Mouse (Mus musculus) limb, embryonic 10.5 days (tissue): ENCODE data around the gene Zfp57. TPM values are rescaled to one million over a fixed set of nuclear protein-coding genes. Genes with fewer than 3 reads are reported as not detected.
"Not testable (repeated sequence)": the region's sequence is repeated elsewhere in the genome, so short reads cannot be mapped to it uniquely, and the experiment has no call there.

ENCODE experiments used
- DNase-seq: peaks from one replicate; pipeline ENCODE4 v3.0.0-alpha.2; 2017; ENCODE audit warnings: low spot score
- H3K27ac ChIP-seq: fragments of 300-500 bp; sonication (generic); 2 replicates; pipeline ENCODE4 v1.5.1; 2016; ENCODE audit warnings: mild to moderate bottlenecking
- H3K27me3 ChIP-seq: fragments of 300-500 bp; sonication (generic); 2 replicates; pipeline ENCODE4 v1.6.1; 2016; ENCODE audit warnings: low read depth, mild to moderate bottlenecking; ENCODE audit not compliant: poor library complexity, severe bottlenecking
- H3K36me3 ChIP-seq: fragments of 300-500 bp; sonication (generic); 2 replicates; pipeline ENCODE4 v1.6.1; 2016; ENCODE audit warnings: mild to moderate bottlenecking, moderate library complexity
- H3K4me1 ChIP-seq: fragments of 300-500 bp; sonication (generic); 2 replicates; pipeline ENCODE4 v1.6.1; 2016
- H3K4me3 ChIP-seq: fragments of 300-500 bp; sonication (generic); 2 replicates; pipeline ENCODE4 v1.5.1; 2016; ENCODE audit warnings: mild to moderate bottlenecking, moderate library complexity
- H3K9me3 ChIP-seq: fragments of 300-500 bp; sonication (generic); replicated peaks from 2 replicates; pipeline ENCODE4 v1.6.1; 2016; ENCODE audit warnings: mild to moderate bottlenecking
- WGBS: fragments of 180-500 bp; shearing (Covaris S2); methylation state at CpG from one replicate; pipeline ENCODE4 v1.1.7; 2016; 5-methylcytosine and 5-hydroxymethylcytosine counted together
- polyA plus RNA-seq: library from polyadenylated mRNA; unstranded; fragments of >200 nt; fragmentation: Nextera tagmentation; extraction: Ambion mirVana; gene quantifications from 2 replicates; pipeline ENCODE4 v1.2.1, GENCODE M21; 2016

Gene Zfp57
- polyA plus RNA-seq, 1 experiment from 2014 or later: 92.6 TPM

DNA sequence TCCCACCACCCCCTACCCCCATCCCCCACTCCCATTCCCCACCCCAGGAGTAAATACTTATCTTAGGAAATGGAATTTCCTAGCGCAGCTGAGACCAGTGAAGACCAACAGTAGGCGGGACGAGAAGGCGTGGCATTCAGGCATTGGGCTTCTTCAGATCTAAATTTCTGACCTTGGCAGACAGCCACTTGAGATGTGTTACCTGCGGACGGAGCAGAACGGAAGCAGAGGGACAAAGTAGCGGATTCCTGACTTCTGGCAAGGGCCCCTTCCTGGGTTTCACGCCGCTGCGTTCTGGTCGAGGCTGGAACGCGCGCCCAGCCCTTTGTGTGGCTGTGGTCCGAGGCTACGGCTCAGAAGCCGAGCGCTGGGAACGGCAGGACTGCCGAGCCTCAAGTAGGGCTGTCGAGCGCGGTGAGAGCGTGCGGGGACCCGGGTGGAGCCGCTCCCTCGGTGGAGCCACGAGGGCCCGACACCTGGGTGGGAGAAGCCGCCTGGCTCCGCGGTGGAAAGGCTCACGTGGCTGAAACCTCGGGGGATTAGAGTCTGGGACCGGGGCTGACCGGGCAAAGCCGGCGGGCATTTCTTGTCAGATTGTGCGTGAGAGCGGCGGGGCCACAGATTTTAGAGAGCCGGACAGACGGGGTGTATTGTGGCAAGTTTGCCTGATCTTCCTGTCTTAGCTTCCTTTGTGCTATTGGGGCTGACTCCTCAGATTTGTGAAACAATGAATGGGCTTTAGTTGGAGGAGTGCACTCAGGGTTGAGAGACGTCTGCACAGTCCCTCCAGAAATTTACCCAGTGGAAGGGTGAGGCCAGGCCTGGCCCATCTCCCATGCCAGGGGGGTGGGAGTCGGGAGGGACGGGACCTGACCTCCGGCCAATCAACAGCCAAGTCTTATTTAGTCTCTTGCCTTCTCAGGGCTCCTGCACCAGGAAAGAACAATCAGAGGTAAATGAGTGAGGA, 1.7 kb downstream of the Zfp57 start:
- H3K9me3 ChIP-seq: no peaks in the 10 kb centered on the region
- H3K27me3 ChIP-seq: no peaks in the 10 kb centered on the region
- peak; percentile 82 for DNase-seq
- H3K4me1 ChIP-seq: peaks cover 15% of the 10 kb centered on the region
- WGBS: under 1% methylated on average over 49 of the region's 49 CpGs
- peak overlapping the region; percentile 71 for H3K4me3 ChIP-seq
- peak overlapping the region; percentile 98 for H3K27ac ChIP-seq
- peaks cover 34% of the 10 kb centered on the region for H3K36me3 ChIP-seq

DNA sequence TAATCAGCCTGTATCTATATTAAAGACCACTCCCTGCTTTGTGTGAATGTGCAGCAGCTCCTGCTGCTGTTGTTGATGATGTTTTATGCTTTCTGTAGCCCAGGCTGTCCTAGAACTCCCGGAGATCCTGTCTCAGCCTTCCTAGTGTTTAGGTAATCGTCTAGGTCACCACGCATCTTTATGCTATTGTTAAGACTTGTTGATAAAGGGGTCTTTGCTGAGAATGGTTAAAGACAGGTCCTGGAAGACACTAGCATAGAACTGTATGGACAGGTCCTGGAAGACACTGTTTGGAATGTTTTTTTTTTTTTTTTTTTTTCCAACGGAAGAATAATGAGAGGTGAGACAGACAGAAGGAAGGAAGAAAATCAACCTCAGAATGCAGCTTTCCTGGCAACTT, 2.4 kb downstream of the Zfp57 start:
- 59% methylated on average over 4 of the region's 4 CpGs for WGBS
- H3K4me3 ChIP-seq: peak overlapping the region; percentile 71
- peak; percentile 35 for DNase-seq
- no peaks in the 10 kb centered on the region for H3K9me3 ChIP-seq
- H3K36me3 ChIP-seq: peaks cover 42% of the 10 kb centered on the region
- H3K4me1 ChIP-seq: peaks cover 15% of the 10 kb centered on the region
- no peaks in the 10 kb centered on the region for H3K27me3 ChIP-seq
- peak overlapping the region; percentile 98 for H3K27ac ChIP-seq

DNA sequence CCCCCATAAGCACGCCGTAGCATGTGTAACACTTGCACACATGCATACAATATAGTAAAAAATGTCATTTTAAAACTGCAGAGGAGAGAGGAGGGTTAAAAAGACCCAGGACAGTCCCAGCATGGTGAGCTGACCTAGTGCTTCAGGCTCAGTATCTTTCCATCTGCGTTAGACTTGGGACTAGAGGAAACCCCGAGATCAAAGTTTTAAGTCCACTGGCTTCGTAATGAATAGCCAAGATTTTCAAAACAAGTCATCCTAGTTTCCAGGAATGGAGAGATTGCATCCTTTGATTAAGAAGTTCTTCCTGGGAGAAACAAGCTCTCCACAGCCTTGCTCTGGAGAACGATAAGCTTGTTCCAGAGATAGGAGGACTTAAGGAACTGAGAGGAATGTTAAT, 7.2 kb downstream of the Zfp57 start:
- no peaks in the 10 kb centered on the region for H3K9me3 ChIP-seq
- 91% methylated on average over 6 of the region's 6 CpGs for WGBS
- H3K4me1 ChIP-seq: peaks cover 3% of the 10 kb centered on the region
- no peaks in the 10 kb centered on the region for H3K27me3 ChIP-seq
- no peak for DNase-seq
- no peak overlapping the region for H3K27ac ChIP-seq
- no peak overlapping the region for H3K4me3 ChIP-seq
- H3K36me3 ChIP-seq: peaks cover 75% of the 10 kb centered on the region

DNA sequence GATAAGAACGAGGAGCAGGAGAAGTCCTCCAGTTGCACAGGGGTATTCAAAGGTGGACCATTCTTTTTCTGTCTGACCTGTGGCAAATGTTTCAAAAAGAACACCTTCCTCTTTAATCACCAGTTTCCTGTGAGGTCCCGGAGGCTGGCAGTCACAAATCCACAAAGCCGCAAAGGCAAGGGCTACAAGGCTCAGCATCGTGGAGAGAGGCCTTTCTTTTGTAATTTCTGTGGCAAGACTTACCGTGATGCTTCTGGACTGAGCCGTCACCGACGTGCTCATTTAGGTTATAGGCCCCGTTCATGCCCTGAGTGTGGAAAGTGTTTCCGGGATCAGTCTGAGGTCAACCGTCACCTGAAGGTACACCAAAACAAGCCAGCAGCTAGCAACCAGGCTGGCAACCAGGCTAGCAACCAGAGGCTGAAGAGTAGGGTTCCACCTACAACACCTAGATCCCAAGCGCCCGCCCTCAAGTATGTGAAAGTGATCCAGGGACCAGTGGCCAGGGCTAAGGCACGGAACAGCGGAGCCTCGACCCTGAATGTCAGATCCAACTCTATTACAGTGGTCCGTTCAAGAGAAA, 8.6 kb downstream of the Zfp57 start:
- no peaks in the 10 kb centered on the region for H3K9me3 ChIP-seq
- DNase-seq: no peak
- H3K4me1 ChIP-seq: no peaks in the 10 kb centered on the region
- H3K4me3 ChIP-seq: no peak overlapping the region
- H3K36me3 ChIP-seq: peaks cover 72% of the 10 kb centered on the region
- 94% methylated on average over 17 of the region's 17 CpGs for WGBS
- H3K27ac ChIP-seq: no peak overlapping the region
- H3K27me3 ChIP-seq: no peaks in the 10 kb centered on the region

DNA sequence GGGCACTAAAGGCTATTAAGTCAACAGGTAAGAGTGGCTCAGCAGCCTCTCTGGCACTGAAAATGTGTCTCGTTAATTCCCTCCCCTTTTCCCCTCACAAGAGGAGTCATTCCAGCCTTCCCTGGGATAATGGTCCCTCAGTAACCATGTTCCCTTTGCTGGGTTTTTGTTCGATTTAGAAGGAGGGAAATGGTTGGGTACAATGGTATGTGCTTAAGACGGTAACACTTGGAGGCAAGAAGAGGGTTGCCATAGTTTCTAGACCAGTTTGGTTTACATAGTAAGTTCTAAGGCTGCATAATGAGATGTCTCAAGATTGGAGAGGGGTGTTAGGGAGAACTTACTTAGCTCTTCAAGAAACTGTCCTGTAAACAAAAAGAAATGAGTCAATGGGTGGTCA, 10.8 kb downstream of the Zfp57 start:
- Histone ChIP-seq H3K4me3 (no peak overlapping the region), H3K9me3 (no peaks in the 10 kb centered on the region), H3K36me3 (peaks cover 50% of the 10 kb centered on the region), H3K27ac (no peak overlapping the region), H3K27me3 (no peaks in the 10 kb centered on the region), H3K4me1 (no peaks in the 10 kb centered on the region)
- 90% methylated on average over 3 of the region's 3 CpGs for WGBS
- DNase-seq: no peak

DNA sequence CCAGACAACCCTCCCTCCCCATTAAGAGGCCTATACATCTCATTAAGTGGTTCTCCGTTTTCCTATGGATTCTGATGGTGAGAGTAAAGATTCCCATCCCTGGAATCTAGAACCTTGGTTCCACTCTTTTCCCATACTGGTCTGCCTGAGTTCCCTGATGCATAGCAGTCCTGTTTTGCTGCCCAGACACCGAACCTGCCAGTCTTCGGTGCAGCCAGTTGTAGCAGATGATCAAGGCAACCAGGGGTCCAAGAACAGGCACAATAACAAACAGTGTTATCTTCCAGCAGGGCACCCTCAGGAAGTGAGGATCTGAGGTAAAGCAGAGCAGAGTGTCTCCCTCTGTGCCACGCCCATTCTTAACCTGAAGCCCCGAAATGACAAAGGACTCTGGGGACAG, 11.2 kb downstream of the Zfp57 start:
- H3K27me3 ChIP-seq: no peaks in the 10 kb centered on the region
- DNase-seq: no peak
- H3K27ac ChIP-seq: no peak overlapping the region
- peaks cover 46% of the 10 kb centered on the region for H3K36me3 ChIP-seq
- 78% methylated on average over 5 of the region's 5 CpGs for WGBS
- H3K4me1 ChIP-seq: no peaks in the 10 kb centered on the region
- no peaks in the 10 kb centered on the region for H3K9me3 ChIP-seq
- no peak overlapping the region for H3K4me3 ChIP-seq

DNA sequence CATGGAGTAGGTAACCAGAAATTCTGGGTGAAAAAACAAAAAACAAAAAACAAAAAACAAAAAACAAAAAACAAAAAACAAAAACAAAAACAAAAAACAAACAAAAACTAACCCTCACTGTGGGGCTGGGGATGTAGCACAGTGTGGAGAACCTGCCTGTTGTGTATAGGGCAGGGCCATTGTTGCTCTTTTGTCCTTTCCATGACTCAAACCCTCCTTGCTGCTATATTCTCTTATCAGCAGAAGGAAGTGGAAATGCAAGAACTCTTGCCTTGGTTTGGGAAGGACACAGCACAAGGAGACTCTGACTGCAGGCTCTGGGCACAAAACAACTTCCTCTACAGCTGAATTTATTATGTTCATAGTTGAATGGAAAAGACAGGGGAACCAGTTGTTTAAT, 15.4 kb downstream of the Zfp57 start:
- DNase-seq: no peak
- no peaks in the 10 kb centered on the region for H3K4me1 ChIP-seq
- H3K36me3 ChIP-seq: peaks cover 4% of the 10 kb centered on the region
- no peaks in the 10 kb centered on the region for H3K27me3 ChIP-seq
- no peak overlapping the region for H3K27ac ChIP-seq
- no peak overlapping the region for H3K4me3 ChIP-seq
- H3K9me3 ChIP-seq: no peaks in the 10 kb centered on the region

DNA sequence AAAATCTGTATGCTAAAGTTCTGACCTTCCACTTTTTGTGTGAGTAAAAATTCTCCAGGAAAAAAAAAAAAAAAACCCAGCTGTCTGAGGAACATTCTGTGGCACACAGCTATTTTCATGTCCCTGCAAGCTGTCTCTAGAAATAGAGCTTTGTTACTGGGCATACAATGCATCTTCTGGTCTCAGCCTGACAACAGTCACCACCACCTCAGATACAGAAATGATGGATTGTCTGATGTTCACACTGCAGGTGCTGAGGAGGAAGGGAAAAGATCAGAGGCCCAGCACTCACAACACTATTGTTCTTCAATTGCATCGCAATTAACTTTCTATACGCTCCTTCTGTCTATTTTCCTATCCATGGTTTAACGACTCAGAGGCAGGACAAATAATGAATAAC, 17.4 kb downstream of the Zfp57 start:
- H3K4me3 ChIP-seq: no peak overlapping the region
- H3K27ac ChIP-seq: no peak overlapping the region
- WGBS: 88% methylated on average over 3 of the region's 3 CpGs
- DNase-seq: no peak
- no peaks in the 10 kb centered on the region for H3K36me3 ChIP-seq
- H3K4me1 ChIP-seq: no peaks in the 10 kb centered on the region
- no peaks in the 10 kb centered on the region for H3K27me3 ChIP-seq
- H3K9me3 ChIP-seq: no peaks in the 10 kb centered on the region

DNA sequence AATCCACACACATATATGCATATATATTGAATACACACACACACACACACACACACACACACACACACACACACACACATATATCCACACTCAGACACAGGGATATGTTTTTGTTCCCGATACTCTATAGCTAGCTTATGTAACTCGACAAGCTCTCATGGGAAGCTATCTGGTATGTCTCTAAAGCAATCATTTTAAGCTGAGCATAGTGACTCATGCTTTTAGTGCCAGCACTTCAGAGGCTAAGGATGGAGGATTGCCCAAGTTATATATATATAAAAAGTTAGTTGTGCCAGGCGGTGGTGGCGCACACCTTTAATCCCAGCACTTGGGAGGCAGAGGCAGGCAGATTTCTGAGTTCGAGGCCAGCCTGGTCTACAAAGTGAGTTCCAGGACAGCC, 18.3 kb downstream of the Zfp57 start:
- not testable (repeated sequence) for H3K4me1 ChIP-seq, H3K4me3 ChIP-seq, H3K9me3 ChIP-seq, H3K27me3 ChIP-seq, DNase-seq, H3K36me3 ChIP-seq, H3K27ac ChIP-seq
- WGBS: 97% methylated on average over 5 of the region's 5 CpGs

DNA sequence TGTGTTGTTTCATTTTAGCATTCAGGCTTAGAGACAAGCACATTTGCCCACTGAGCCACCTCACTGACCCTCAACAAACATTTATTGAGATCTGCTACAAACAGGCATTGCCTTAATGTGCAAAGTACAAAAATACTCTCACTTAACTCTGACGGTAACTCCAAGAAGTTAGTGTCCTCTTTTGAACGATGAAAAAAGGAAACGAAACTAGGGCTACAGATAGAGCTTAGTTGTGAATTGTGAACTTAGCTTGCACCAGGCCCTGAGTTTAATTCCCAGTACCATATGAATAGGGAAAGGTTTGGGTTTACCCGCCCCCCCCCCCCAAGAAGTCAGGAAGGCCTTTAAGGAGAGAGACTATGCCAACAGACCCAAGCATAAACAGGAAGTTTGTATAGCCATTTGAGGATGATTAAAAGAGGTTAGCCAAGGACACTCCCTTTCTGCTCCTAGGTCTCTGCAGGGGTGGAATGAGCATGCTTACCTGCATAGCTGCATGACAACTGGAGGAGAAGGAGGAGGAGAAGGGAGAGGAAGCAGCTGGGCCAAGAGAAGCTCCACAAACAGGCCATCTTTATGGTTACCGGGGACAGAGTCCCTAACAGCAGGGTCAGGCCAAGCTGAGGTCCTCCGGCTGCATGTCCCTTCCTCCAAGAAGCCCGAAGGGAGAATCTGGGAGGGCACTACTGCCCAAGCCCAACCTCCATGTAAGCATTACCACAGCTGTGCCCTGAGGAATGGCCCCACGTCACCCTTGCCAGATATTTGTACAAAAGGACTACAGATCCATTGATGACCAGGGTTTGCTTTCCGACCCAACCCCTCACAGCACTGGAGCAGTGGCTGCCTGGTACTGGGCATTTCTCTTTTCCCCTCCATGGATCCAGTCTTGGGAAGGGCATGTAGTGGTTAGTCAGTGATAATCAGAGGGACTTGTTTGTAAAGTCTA, 21.9 kb downstream of the Zfp57 start, which contains the start of gene Mog:
Mog (minus strand) TSS at position 771 of the 949 bp plus-strand sequence.
- WGBS: 71% methylated on average over 9 of the region's 9 CpGs
- Histone ChIP-seq H3K9me3 (no peaks in the 10 kb centered on the region), H3K4me1 (no peaks in the 10 kb centered on the region), H3K4me3 (no peak within 1 kb of the TSS), H3K36me3 (no peaks in the 10 kb centered on the region), H3K27me3 (no peaks in the 10 kb centered on the region), H3K27ac (no peak within 1 kb of the TSS)
- no peak for DNase-seq

DNA sequence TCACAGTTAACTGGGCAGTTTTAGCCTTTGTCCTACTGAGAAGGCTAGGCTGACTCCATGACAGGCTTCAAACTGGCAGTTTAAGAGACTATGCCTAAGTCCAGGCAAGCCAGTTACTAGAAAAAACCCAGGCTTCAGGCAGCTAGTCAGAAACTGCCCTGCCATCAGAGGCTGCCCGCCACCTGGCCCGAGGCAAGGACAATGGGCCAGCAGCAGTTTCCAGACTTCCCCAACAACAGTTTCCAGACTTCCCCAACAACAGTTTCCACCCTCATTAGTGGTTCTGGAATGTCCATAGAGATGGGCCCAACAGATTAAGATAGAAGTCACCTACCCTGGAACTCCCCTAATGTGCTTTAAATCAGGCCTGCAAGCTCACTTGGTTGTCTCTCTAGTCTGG, 25.5 kb downstream of the Zfp57 start:
- Histone ChIP-seq H3K27me3 (no peaks in the 10 kb centered on the region), H3K9me3 (no peaks in the 10 kb centered on the region), H3K27ac (no peak overlapping the region), H3K4me3 (no peak overlapping the region), H3K36me3 (no peaks in the 10 kb centered on the region), H3K4me1 (peaks cover 4% of the 10 kb centered on the region; the same call in 1 of the 2 replicates)
- WGBS: 95% methylated on average over 2 of the region's 2 CpGs
- DNase-seq: no peak

DNA sequence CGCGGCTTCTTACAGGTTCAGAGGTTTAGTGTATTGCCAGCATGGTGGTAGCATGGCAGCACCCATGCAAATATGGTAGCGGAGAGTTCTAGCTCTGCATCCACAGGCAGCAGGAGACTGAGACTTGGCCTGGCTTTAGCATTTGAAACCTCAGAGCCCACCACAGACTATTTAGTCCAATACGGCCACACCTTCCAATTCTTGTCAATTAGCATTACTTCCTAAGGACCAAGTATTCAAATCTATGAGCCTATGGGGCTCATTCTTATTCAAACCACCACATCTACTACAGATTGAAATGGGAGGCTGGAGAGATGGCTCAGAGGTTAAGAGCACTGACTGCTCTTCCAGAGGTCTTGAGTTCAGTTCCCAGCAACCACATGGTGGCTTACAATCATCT, 26.5 kb downstream of the Zfp57 start:
- Histone ChIP-seq H3K4me1 (peaks cover 4% of the 10 kb centered on the region; the same call in 1 of the 2 replicates), H3K36me3 (no peaks in the 10 kb centered on the region), H3K4me3 (no peak overlapping the region), H3K27ac (peak overlapping the region; percentile 92), H3K9me3 (no peaks in the 10 kb centered on the region), H3K27me3 (no peaks in the 10 kb centered on the region)
- 91% methylated on average over 4 of the region's 4 CpGs for WGBS
- no peak for DNase-seq
